8 mouse cellular contexts compared by ENCODE assay signal in genomic region chr14:58075433-58076029, GRCm38 (mm10). TPM values are rescaled to one million over a fixed set of nuclear protein-coding genes. Genes with fewer than 3 reads are reported as not detected.
DNase-seq lines count a peak whose midpoint lies in the region; ATAC-seq and TF ChIP-seq lines count a peak whose summit lies in the region.

No protein-coding gene starts in this region.

- under 1% methylated on average over 31 of the region's 31 CpGs for WGBS in lung, adult 2 months
- WGBS in forebrain, embryonic 16.5 days: under 1% methylated on average over 29 of the region's 31 CpGs
- under 1% methylated on average over 31 of the region's 31 CpGs for WGBS in intestine, embryonic 16.5 days
- under 1% methylated on average over 31 of the region's 31 CpGs for WGBS in liver, embryonic 11.5 days

- H3K27me3 ChIP-seq in forebrain, embryonic 16.5 days (replicated peaks; ENCODE audit: control insufficient read depth, insufficient read depth, low read length): peaks cover 46% of the 10 kb centered on the region
- H3K27me3 ChIP-seq in intestine, embryonic 16.5 days (replicated peaks; ENCODE audit: control insufficient read depth, insufficient read depth, low read length): peaks cover 20% of the 10 kb centered on the region
- H3K27me3 ChIP-seq in liver, embryonic 11.5 days (replicated peaks; ENCODE audit: control insufficient read depth, insufficient read depth, low read length): peaks cover 80% of the 10 kb centered on the region

- H3K4me3 ChIP-seq in lung, adult 2 months (replicated peaks; ENCODE audit: extremely low read depth, low read depth, low read length): peak overlapping the region; percentile 64
- H3K4me3 ChIP-seq in forebrain, embryonic 16.5 days (replicated peaks; ENCODE audit: low read length): peak overlapping the region; percentile 63
- peak overlapping the region; percentile 76 for H3K4me3 ChIP-seq in intestine, embryonic 16.5 days (ENCODE audit: low read length)
- H3K4me3 ChIP-seq in liver, embryonic 11.5 days (ENCODE audit: low read depth, low read length): peak overlapping the region; percentile 52

- peaks cover 14% of the 10 kb centered on the region for H3K4me1 ChIP-seq in lung, adult 2 months (ENCODE audit: control insufficient read depth, insufficient read depth, low read length)
- H3K4me1 ChIP-seq in forebrain, embryonic 16.5 days (replicated peaks; ENCODE audit: control insufficient read depth, insufficient read depth, low read length): peaks cover 50% of the 10 kb centered on the region
- peaks cover 7% of the 10 kb centered on the region for H3K4me1 ChIP-seq in intestine, embryonic 16.5 days (ENCODE audit: control insufficient read depth, insufficient read depth, low read length)
- H3K4me1 ChIP-seq in liver, embryonic 11.5 days (replicated peaks; ENCODE audit: control insufficient read depth, insufficient read depth, low read length): peaks cover 15% of the 10 kb centered on the region

- no peaks in the 10 kb centered on the region for H3K36me3 ChIP-seq in forebrain, embryonic 16.5 days (ENCODE audit: control insufficient read depth, insufficient read depth)
- H3K36me3 ChIP-seq in intestine, embryonic 16.5 days (ENCODE audit: control insufficient read depth, insufficient read depth, low read length): no peaks in the 10 kb centered on the region
- no peaks in the 10 kb centered on the region for H3K36me3 ChIP-seq in liver, embryonic 11.5 days (ENCODE audit: control insufficient read depth, insufficient read depth, low read length)

- peak overlapping the region; percentile 43 for H3K27ac ChIP-seq in forebrain, embryonic 16.5 days (ENCODE audit: low read length)
- peak overlapping the region; percentile 80 for H3K27ac ChIP-seq in intestine, embryonic 16.5 days (ENCODE audit: low read length)
- no peak overlapping the region for H3K27ac ChIP-seq in liver, embryonic 11.5 days (ENCODE audit: low read depth, low read length)

- peak; percentile 8; the same call in 1 of the 2 replicates for ATAC-seq in forebrain, embryonic 16.5 days
- peak; percentile 4; the same call in 1 of the 2 replicates for ATAC-seq in intestine, embryonic 16.5 days
- no peak for ATAC-seq in liver, embryonic 11.5 days (replicated peaks; ENCODE audit: low FRiP score)

- H3K9ac ChIP-seq in forebrain, embryonic 16.5 days (replicated peaks; ENCODE audit: low read depth, low read length): peak overlapping the region; percentile 54
- peak overlapping the region; percentile 88 for H3K9ac ChIP-seq in intestine, embryonic 16.5 days (ENCODE audit: low read depth, low read length)
- H3K9ac ChIP-seq in liver, embryonic 11.5 days (ENCODE audit: low read depth, low read length): peak overlapping the region; percentile 34; the same call in 1 of the 2 replicates

- peak; percentile 16 for DNase-seq in lung, adult 2 months
- DNase-seq in lung, postnatal 10 days: no peak
- DNase-seq in cerebellum, adult 11-12 months: peak; percentile 80
- DNase-seq in liver, embryonic 11.5 days (ENCODE audit: low spot score): peak; percentile 35
- DNase-seq in right cerebral cortex, adult 18-20 months: peak; percentile 30
- DNase-seq in T-cell, adult 2 months (ENCODE audit: low spot score): no peak

- TF ChIP-seq POLR2A in lung, adult 2 months (IDR thresholded peaks at IDR 0.05; ENCODE audit: borderline replicate concordance, extremely low read depth, low read depth, low read length): no peak

- peak overlapping the region; percentile 88 for H3K4me2 ChIP-seq in forebrain, embryonic 16.5 days (ENCODE audit: low read length)
- peak overlapping the region; percentile 71 for H3K4me2 ChIP-seq in intestine, embryonic 16.5 days (ENCODE audit: low read depth, low read length)
- peak overlapping the region; percentile 74 for H3K4me2 ChIP-seq in liver, embryonic 11.5 days

- TF ChIP-seq CTCF in lung, adult 2 months (IDR thresholded peaks at IDR 0.05; ENCODE audit: insufficient read depth, low read length): no peak

- H3K9me3 ChIP-seq in forebrain, embryonic 16.5 days (ENCODE audit: control insufficient read depth, low read length): no peaks in the 10 kb centered on the region
- no peaks in the 10 kb centered on the region for H3K9me3 ChIP-seq in intestine, embryonic 16.5 days (ENCODE audit: control insufficient read depth, low read length)
- H3K9me3 ChIP-seq in liver, embryonic 11.5 days (ENCODE audit: control insufficient read depth, low read length): no peaks in the 10 kb centered on the region

RNA-seq across cellular contexts. Expression of gene Fgf9, which starts 5.2 kb away (rescaled TPM):
- polyA plus RNA-seq in lung, adult 2 months (2012; rRNA removed): 0.20 TPM in 2 replicates
- polyA plus RNA-seq in forebrain, embryonic 16.5 days (2015; fragmentation: Nextera tagmentation; extraction: Ambion mirVana): 7.4 and 10.1 TPM in 2 replicates
- 14.9 and 16.1 TPM in 2 replicates for polyA plus RNA-seq in intestine, embryonic 16.5 days (2015; fragmentation: Nextera tagmentation; extraction: Ambion mirVana)
- 2.3 and 2.9 TPM in 2 replicates for polyA plus RNA-seq in liver, embryonic 11.5 days (2014; fragmentation: Nextera tagmentation; extraction: Ambion mirVana)

Comparison
In these comparisons a context has a peak if more than half of its experiments do, and no peak if none do; other contexts are left out.
1. DNase-seq: peak in lung, adult 2 months (single experiment), cerebellum, adult 11-12 months (single experiment), liver, embryonic 11.5 days (single experiment) and right cerebral cortex, adult 18-20 months (single experiment); none in lung, postnatal 10 days (single experiment) and T-cell, adult 2 months (single experiment).
2. H3K9ac ChIP-seq: peak in every context shown above with its lines; median percentile 88 in intestine, embryonic 16.5 days; 54 in forebrain, embryonic 16.5 days; 34 in liver, embryonic 11.5 days.
3. Peak in every context shown above with its lines, with median percentiles within 50 percentile points of each other: H3K4me3 ChIP-seq and H3K4me2 ChIP-seq.